Mouse (Mus musculus) embryonic facial prominence, embryonic 11.5 days (tissue): ENCODE data around the gene Rrn3. TPM values are rescaled to one million over a fixed set of nuclear protein-coding genes. Genes with fewer than 3 reads are reported as not detected.
"Not testable (repeated sequence)": the region's sequence is repeated elsewhere in the genome, so short reads cannot be mapped to it uniquely, and the experiment has no call there.

Experiments
- ATAC-seq: fragments of 200-750 bp; cut with Nextera tagmentation; replicated peaks from 2 replicates; pipeline ENCODE4 v1.8.0; 2017; ENCODE audit warnings: low read depth; ENCODE audit not compliant: insufficient number of reproducible peaks, low FRiP score, low TSS enrichment
- DNase-seq: peaks from one replicate; pipeline ENCODE4 v3.0.0-alpha.2; 2015; ENCODE audit warnings: low spot score
- H3K27ac ChIP-seq: fragments of 300-500 bp; sonication (generic); replicated peaks from 2 replicates; pipeline ENCODE4 v1.5.1; 2014; ENCODE audit warnings: mild to moderate bottlenecking, low read depth, low read length, control low read depth
- H3K27me3 ChIP-seq: fragments of 300-500 bp; sonication (generic); 2 replicates; pipeline ENCODE4 v1.6.1; 2014; ENCODE audit warnings: mild to moderate bottlenecking, low read length, moderate library complexity, mixed read lengths; ENCODE audit not compliant: control insufficient read depth, insufficient read depth
- H3K36me3 ChIP-seq: fragments of 300-500 bp; sonication (generic); replicated peaks from 2 replicates; pipeline ENCODE4 v1.6.1; 2014; ENCODE audit warnings: low read depth, mild to moderate bottlenecking, low read length, moderate library complexity, mixed read lengths; ENCODE audit not compliant: control insufficient read depth, insufficient read depth
- H3K4me1 ChIP-seq: fragments of 300-500 bp; sonication (generic); 2 replicates; pipeline ENCODE4 v1.6.1; 2014; ENCODE audit warnings: low read length, mixed read lengths; ENCODE audit not compliant: control insufficient read depth, insufficient read depth
- H3K4me2 ChIP-seq: fragments of 300-500 bp; sonication (generic); 2 replicates; pipeline ENCODE4 v1.6.1; 2014; ENCODE audit warnings: low read depth, mild to moderate bottlenecking, control low read depth, low read length, moderate library complexity
- H3K4me3 ChIP-seq: fragments of 300-500 bp; sonication (generic); 2 replicates; pipeline ENCODE4 v1.5.1; 2014; ENCODE audit warnings: low read depth, low read length, control low read depth
- H3K9ac ChIP-seq: fragments of 300-500 bp; sonication (generic); replicated peaks from 2 replicates; pipeline ENCODE4 v1.6.1; 2014; ENCODE audit warnings: mild to moderate bottlenecking, control low read depth, low read length
- H3K9me3 ChIP-seq: fragments of 300-500 bp; sonication (generic); replicated peaks from 2 replicates; pipeline ENCODE4 v1.6.1; 2016; ENCODE audit warnings: mild to moderate bottlenecking, low read length, inconsistent platforms, mixed read lengths; ENCODE audit not compliant: control insufficient read depth
- WGBS: fragments of 180-500 bp; shearing (Covaris S2); extraction: QIAGEN DNeasy Blood & Tissue Kit; methylation state at CpG from one replicate; pipeline ENCODE4 v1.1.7; 2014; 5-methylcytosine and 5-hydroxymethylcytosine counted together
- polyA plus RNA-seq: library from polyadenylated mRNA; unstranded; fragments of >200 nt; fragmentation: Nextera tagmentation; extraction: Ambion mirVana; gene quantifications from 2 replicates; pipeline ENCODE4 v1.2.1, GENCODE M21; 2014

The Rrn3 gene
- polyA plus RNA-seq, 1 experiment from 2014 or later, result 84.3 TPM

GRCm38 (mm10) chr16:13764519-13764918 lies 16.0 kb upstream of the Rrn3 start:
- Histone ChIP-seq H3K4me2 (no peak overlapping the region), H3K27ac (no peak overlapping the region), H3K4me3 (no peak overlapping the region), H3K27me3 (no peaks in the 10 kb centered on the region), H3K9ac (no peak overlapping the region), H3K4me1 (no peaks in the 10 kb centered on the region), H3K9me3 (no peaks in the 10 kb centered on the region), H3K36me3 (no peaks in the 10 kb centered on the region)
- ATAC-seq (no peak), DNase-seq (peak; percentile 3)
- 89% methylated on average over 3 of the region's 3 CpGs for WGBS

- Histone ChIP-seq H3K9ac (no peak overlapping the region), H3K9me3 (no peaks in the 10 kb centered on the region), H3K4me1 (no peaks in the 10 kb centered on the region), H3K4me3 (no peak overlapping the region), H3K27ac (no peak overlapping the region), H3K4me2 (no peak overlapping the region), H3K27me3 (no peaks in the 10 kb centered on the region), H3K36me3 (no peaks in the 10 kb centered on the region)
- peak; percentile 35 for DNase-seq
- ATAC-seq, result no peak
Observed at GRCm38 (mm10) chr16:13766367-13766766, 14.1 kb upstream of the Rrn3 start.

GRCm38 (mm10) chr16:13771603-13772002 lies 8.9 kb upstream of the Rrn3 start:
- H3K4me2 ChIP-seq, H3K4me3 ChIP-seq, DNase-seq, H3K36me3 ChIP-seq, H3K9me3 ChIP-seq, ATAC-seq, H3K9ac ChIP-seq, H3K27me3 ChIP-seq, H3K27ac ChIP-seq, H3K4me1 ChIP-seq: not testable (repeated sequence)
- 78% methylated on average over 4 of the region's 4 CpGs for WGBS

GRCm38 (mm10) chr16:13772051-13772450 lies 8.5 kb upstream of the Rrn3 start:
- not testable (repeated sequence) for H3K9me3 ChIP-seq, H3K4me3 ChIP-seq, H3K27me3 ChIP-seq, DNase-seq, H3K27ac ChIP-seq, H3K36me3 ChIP-seq, H3K9ac ChIP-seq, ATAC-seq, H3K4me2 ChIP-seq, H3K4me1 ChIP-seq
- 88% methylated on average over 5 of the region's 5 CpGs for WGBS

GRCm38 (mm10) chr16:13774011-13774410 lies 6.5 kb upstream of the Rrn3 start:
- not testable (repeated sequence) for H3K9ac ChIP-seq, H3K4me1 ChIP-seq, H3K4me2 ChIP-seq, DNase-seq, H3K27ac ChIP-seq, H3K36me3 ChIP-seq, H3K27me3 ChIP-seq, H3K9me3 ChIP-seq, ATAC-seq, H3K4me3 ChIP-seq
- WGBS, result 91% methylated on average over 2 of the region's 2 CpGs

GRCm38 (mm10) chr16:13774651-13775050 lies 5.9 kb upstream of the Rrn3 start:
- H3K27ac ChIP-seq, H3K4me2 ChIP-seq, ATAC-seq, H3K27me3 ChIP-seq, H3K9me3 ChIP-seq, DNase-seq, H3K4me3 ChIP-seq, H3K4me1 ChIP-seq, H3K9ac ChIP-seq, H3K36me3 ChIP-seq: not testable (repeated sequence)
- 87% methylated on average over 3 of the region's 3 CpGs for WGBS

GRCm38 (mm10) chr16:13781216-13781615 lies 708 bp downstream of the Rrn3 start:
- WGBS, result 35% methylated on average over 8 of the region's 8 CpGs

GRCm38 (mm10) chr16:13785932-13786331 lies 5.4 kb downstream of the Rrn3 start:
- ATAC-seq (no peak), DNase-seq (no peak)
- H3K9ac ChIP-seq, result no peak overlapping the region
- no peak overlapping the region for H3K4me3 ChIP-seq
- no peak overlapping the region for H3K4me2 ChIP-seq
- 86% methylated on average over 3 of the region's 3 CpGs for WGBS
- H3K9me3 ChIP-seq, result no peaks in the 10 kb centered on the region
- no peaks in the 10 kb centered on the region for H3K27me3 ChIP-seq
- H3K36me3 ChIP-seq, result peaks cover 13% of the 10 kb centered on the region
- no peak overlapping the region for H3K27ac ChIP-seq
- H3K4me1 ChIP-seq, result no peaks in the 10 kb centered on the region

More at GRCm38 (mm10) chr16:13781216-13781615, 708 bp downstream of the Rrn3 start:
- Histone ChIP-seq H3K9ac (peak overlapping the region; percentile 92), H3K4me2 (peak overlapping the region; percentile 55), H3K4me3 (peak overlapping the region; percentile 86), H3K9me3 (no peaks in the 10 kb centered on the region), H3K4me1 (peaks cover 3% of the 10 kb centered on the region; the same call in 1 of the 2 replicates), H3K27ac (no peak overlapping the region), H3K36me3 (peaks cover 7% of the 10 kb centered on the region), H3K27me3 (no peaks in the 10 kb centered on the region)
- ATAC-seq (no peak), DNase-seq (no peak)
